Mouse (Mus musculus) neural tube, embryonic 14.5 days (tissue): ENCODE data around the gene Lrrc74b. TPM values are rescaled to one million over a fixed set of nuclear protein-coding genes. Genes with fewer than 3 reads are reported as not detected.
A peak's percentile ranks its signal among the peaks of the same experiment; 100 is the strongest.

Source experiments
- ATAC-seq: fragments of 200-750 bp; cut with Nextera tagmentation; 2 replicates; pipeline ENCODE4 v1.8.0; 2017; ENCODE audit warnings: low read depth, mild to moderate bottlenecking, moderate TSS enrichment, moderate library complexity
- H3K27ac ChIP-seq: fragments of 300-500 bp; sonication (generic); 2 replicates; pipeline ENCODE4 v1.5.1; 2014; ENCODE audit warnings: low read depth, mild to moderate bottlenecking, control low read depth, low read length, moderate library complexity, mixed read lengths
- H3K27me3 ChIP-seq: fragments of 300-500 bp; sonication (generic); 2 replicates; pipeline ENCODE4 v1.6.1; 2014; ENCODE audit warnings: low read length; ENCODE audit not compliant: control insufficient read depth, insufficient read depth
- H3K36me3 ChIP-seq: fragments of 300-500 bp; sonication (generic); 2 replicates; pipeline ENCODE4 v1.6.1; 2014; ENCODE audit warnings: low read length, mixed read lengths; ENCODE audit not compliant: control insufficient read depth, insufficient read depth
- H3K4me1 ChIP-seq: fragments of 300-500 bp; sonication (generic); 2 replicates; pipeline ENCODE4 v1.6.1; 2014; ENCODE audit warnings: low read length; ENCODE audit not compliant: control insufficient read depth, insufficient read depth
- H3K4me2 ChIP-seq: fragments of 300-500 bp; sonication (generic); 2 replicates; pipeline ENCODE4 v1.6.1; 2014; ENCODE audit warnings: mild to moderate bottlenecking, low read depth, low read length, control low read depth
- H3K4me3 ChIP-seq: fragments of 300-500 bp; sonication (generic); 2 replicates; pipeline ENCODE4 v1.5.1; 2014; ENCODE audit warnings: low read depth, low read length, control low read depth, mixed read lengths
- H3K9ac ChIP-seq: fragments of 300-500 bp; sonication (generic); replicated peaks from 2 replicates; pipeline ENCODE4 v1.6.1; 2014; ENCODE audit warnings: low read depth, mild to moderate bottlenecking, control low read depth, low read length, mixed read lengths
- H3K9me3 ChIP-seq: fragments of 300-500 bp; sonication (generic); 2 replicates; pipeline ENCODE4 v1.6.1; 2016; ENCODE audit warnings: low read length; ENCODE audit not compliant: control insufficient read depth
- WGBS: fragments of 180-500 bp; shearing (Covaris S2); extraction: QIAGEN DNeasy Blood & Tissue Kit; methylation state at CpG from one replicate; pipeline ENCODE4 v1.1.7; 2014; 5-methylcytosine and 5-hydroxymethylcytosine counted together
- polyA plus RNA-seq: library from polyadenylated mRNA; unstranded; fragments of >200 nt; fragmentation: Nextera tagmentation; extraction: Ambion mirVana; gene quantifications from 2 replicates; pipeline ENCODE4 v1.2.1, GENCODE M21; 2014

Gene Lrrc74b
- polyA plus RNA-seq, 1 experiment from 2014 or later: 1.1 TPM

- peak overlapping the region; percentile 68 for H3K4me2 ChIP-seq
- H3K9me3 ChIP-seq: no peaks in the 10 kb centered on the region
- WGBS: 14% methylated on average over 45 of the region's 45 CpGs
- H3K27ac ChIP-seq: peak overlapping the region; percentile 44; the same call in 1 of the 2 replicates
- no peaks in the 10 kb centered on the region for H3K36me3 ChIP-seq
- peak overlapping the region; percentile 47 for H3K4me3 ChIP-seq
- H3K4me1 ChIP-seq: peaks cover 9% of the 10 kb centered on the region
- H3K27me3 ChIP-seq: peaks cover 6% of the 10 kb centered on the region
- peak overlapping the region; percentile 74 for H3K9ac ChIP-seq
- ATAC-seq: peak; percentile 92
Observed at GRCm38 (mm10) chr16:17575870-17576824, 15.1 kb upstream of the Lrrc74b start.

- no peak for ATAC-seq
- Histone ChIP-seq H3K4me3 (no peak overlapping the region), H3K36me3 (no peaks in the 10 kb centered on the region), H3K4me1 (peaks cover 5% of the 10 kb centered on the region; the same call in 1 of the 2 replicates), H3K9me3 (no peaks in the 10 kb centered on the region), H3K9ac (no peak overlapping the region), H3K27me3 (no peaks in the 10 kb centered on the region), H3K27ac (no peak overlapping the region), H3K4me2 (no peak overlapping the region)
- 32% methylated on average over 4 of the region's 4 CpGs for WGBS
Observed at GRCm38 (mm10) chr16:17566186-17566585, 5.1 kb upstream of the Lrrc74b start.

GRCm38 (mm10) chr16:17564771-17565170 is 3.7 kb upstream of the Lrrc74b start:
- Histone ChIP-seq H3K4me1 (peaks cover 5% of the 10 kb centered on the region; the same call in 1 of the 2 replicates), H3K4me3 (no peak overlapping the region), H3K9me3 (no peaks in the 10 kb centered on the region), H3K36me3 (no peaks in the 10 kb centered on the region), H3K9ac (no peak overlapping the region), H3K27ac (no peak overlapping the region), H3K27me3 (no peaks in the 10 kb centered on the region), H3K4me2 (no peak overlapping the region)
- no peak for ATAC-seq
- WGBS: 80% methylated on average over 3 of the region's 3 CpGs

- no peaks in the 10 kb centered on the region for H3K27me3 ChIP-seq
- no peak for ATAC-seq
- H3K27ac ChIP-seq: no peak overlapping the region
- no peaks in the 10 kb centered on the region for H3K9me3 ChIP-seq
- WGBS: 76% methylated on average over 2 of the region's 2 CpGs
- peaks cover 5% of the 10 kb centered on the region; the same call in 1 of the 2 replicates for H3K4me1 ChIP-seq
- no peaks in the 10 kb centered on the region for H3K36me3 ChIP-seq
- H3K9ac ChIP-seq: no peak overlapping the region
- H3K4me2 ChIP-seq: no peak overlapping the region
- H3K4me3 ChIP-seq: no peak overlapping the region
Observed at GRCm38 (mm10) chr16:17564221-17564620, 3.2 kb upstream of the Lrrc74b start.

- Histone ChIP-seq H3K27ac (no peak overlapping the region), H3K9me3 (no peaks in the 10 kb centered on the region), H3K36me3 (no peaks in the 10 kb centered on the region), H3K4me1 (peaks cover 5% of the 10 kb centered on the region; the same call in 1 of the 2 replicates), H3K9ac (no peak overlapping the region), H3K27me3 (no peaks in the 10 kb centered on the region), H3K4me2 (no peak overlapping the region), H3K4me3 (no peak overlapping the region)
- ATAC-seq: no peak
- 37% methylated on average over 1 of the region's 1 CpGs for WGBS
Observed at GRCm38 (mm10) chr16:17563580-17563979, 2.5 kb upstream of the Lrrc74b start.

GRCm38 (mm10) chr16:17561751-17562208 is 733 bp upstream of the Lrrc74b start, which contains the start of gene P2rx6:
Gene P2rx6 (plus strand): TSS chr16:17561885.
- ATAC-seq: peak; percentile 52; the same call in 1 of the 2 replicates
- Histone ChIP-seq H3K9me3 (no peaks in the 10 kb centered on the region), H3K9ac (0 out of 2 replicates have a peak within 1 kb of the TSS, but pooled peaks have one; percentile 16), H3K4me3 (no peak within 1 kb of the TSS; the same call in 1 of the 2 replicates), H3K27ac (peak within 1 kb of the TSS; percentile 52), H3K36me3 (no peaks in the 10 kb centered on the region), H3K4me1 (peaks cover 5% of the 10 kb centered on the region; the same call in 1 of the 2 replicates), H3K4me2 (peak within 1 kb of the TSS; percentile 38), H3K27me3 (no peaks in the 10 kb centered on the region)
- WGBS: 2% methylated on average over 10 of the region's 10 CpGs

GRCm38 (mm10) chr16:17559396-17560027 is 1.5 kb downstream of the Lrrc74b start:
- 73% methylated on average over 9 of the region's 9 CpGs for WGBS
- H3K4me2 ChIP-seq: no peak overlapping the region
- no peaks in the 10 kb centered on the region for H3K36me3 ChIP-seq
- no peak overlapping the region for H3K9ac ChIP-seq
- H3K9me3 ChIP-seq: no peaks in the 10 kb centered on the region
- no peak overlapping the region for H3K4me3 ChIP-seq
- peaks cover 5% of the 10 kb centered on the region; the same call in 1 of the 2 replicates for H3K4me1 ChIP-seq
- H3K27ac ChIP-seq: no peak overlapping the region
- ATAC-seq: no peak
- no peaks in the 10 kb centered on the region for H3K27me3 ChIP-seq

- H3K36me3 ChIP-seq: no peaks in the 10 kb centered on the region
- no peak for ATAC-seq
- no peak overlapping the region for H3K4me3 ChIP-seq
- no peak overlapping the region for H3K27ac ChIP-seq
- no peaks in the 10 kb centered on the region for H3K27me3 ChIP-seq
- peaks cover 5% of the 10 kb centered on the region; the same call in 1 of the 2 replicates for H3K4me1 ChIP-seq
- no peak overlapping the region for H3K9ac ChIP-seq
- H3K9me3 ChIP-seq: no peaks in the 10 kb centered on the region
- H3K4me2 ChIP-seq: 0 out of 2 replicates have a peak overlapping the region, but pooled peaks have one; percentile 2
- WGBS: 0% methylated on average over 5 of the region's 5 CpGs
Observed at GRCm38 (mm10) chr16:17558811-17559210, 2.2 kb downstream of the Lrrc74b start.
